Mouse (Mus musculus) adipocyte (in vitro differentiated cells): ENCODE data around the gene Unc5c.

Experiments used
- DNase-seq: peaks from one replicate; pipeline ENCODE4 v3.0.0-alpha.2; 2016; ENCODE audit warnings: low spot score

The Unc5c gene

DNA sequence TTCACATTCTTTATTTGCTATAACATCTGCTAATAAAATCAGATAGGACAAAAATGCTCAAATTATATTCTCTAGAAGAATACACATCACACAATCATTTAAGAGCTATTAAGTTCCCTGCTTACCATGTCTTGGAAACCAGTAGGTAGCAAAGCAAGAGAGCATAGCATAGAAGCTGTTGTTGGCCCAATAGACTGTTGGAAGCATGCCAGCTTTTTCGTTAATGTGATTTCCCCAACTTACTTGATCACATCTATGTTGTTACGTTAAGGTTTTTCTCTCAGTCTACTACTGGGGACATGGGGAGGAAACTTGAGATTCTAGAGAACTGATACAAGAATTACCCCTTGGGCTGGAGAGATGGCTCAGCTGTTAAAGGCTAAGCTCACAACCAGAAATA lies 133.0 kb downstream of the Unc5c start:
- DNase-seq: no peak

DNA sequence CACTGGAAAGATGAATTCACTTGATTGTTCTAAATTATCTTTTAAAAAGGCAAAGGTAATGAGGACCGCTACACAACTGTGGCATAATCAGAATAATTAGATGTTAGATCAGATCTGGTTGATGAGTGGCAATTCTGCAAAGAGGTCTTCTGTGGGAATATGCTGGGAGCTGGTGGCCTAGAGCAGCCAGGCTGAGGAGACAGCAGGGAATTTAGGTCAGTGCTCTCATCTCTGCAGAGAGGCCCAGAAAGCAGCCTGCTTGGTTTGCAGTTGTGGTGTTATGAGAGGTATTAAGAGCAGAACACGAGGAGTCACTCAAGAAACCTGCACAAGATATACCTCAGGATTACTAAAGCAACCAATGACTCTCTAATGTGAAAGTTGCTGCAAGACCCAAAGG lies 133.9 kb downstream of the Unc5c start:
- no peak for DNase-seq

DNA sequence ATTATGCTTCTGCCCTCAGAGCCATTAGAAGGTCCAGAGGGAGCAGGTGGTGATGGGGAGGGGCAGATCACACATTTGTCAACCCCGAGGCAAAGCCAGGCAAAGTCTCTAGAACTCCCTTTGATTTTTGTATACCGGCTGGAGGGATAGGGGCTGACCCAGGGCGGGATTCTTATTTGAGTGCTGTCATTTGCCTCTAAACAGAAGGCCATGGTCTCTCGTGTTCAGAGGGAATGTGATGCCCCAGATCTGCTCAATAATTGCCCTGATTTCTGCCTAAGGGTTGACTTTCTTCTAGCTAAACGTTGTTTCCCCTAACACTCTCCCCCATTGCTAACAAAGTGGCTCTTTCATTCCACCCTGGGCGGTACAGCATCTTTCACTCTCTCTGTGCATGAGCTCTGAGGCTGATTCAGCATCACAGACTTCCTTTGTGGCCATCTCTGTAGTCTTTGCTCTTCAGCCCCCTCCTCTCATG lies 136.1 kb downstream of the Unc5c start:
- no peak for DNase-seq

DNA sequence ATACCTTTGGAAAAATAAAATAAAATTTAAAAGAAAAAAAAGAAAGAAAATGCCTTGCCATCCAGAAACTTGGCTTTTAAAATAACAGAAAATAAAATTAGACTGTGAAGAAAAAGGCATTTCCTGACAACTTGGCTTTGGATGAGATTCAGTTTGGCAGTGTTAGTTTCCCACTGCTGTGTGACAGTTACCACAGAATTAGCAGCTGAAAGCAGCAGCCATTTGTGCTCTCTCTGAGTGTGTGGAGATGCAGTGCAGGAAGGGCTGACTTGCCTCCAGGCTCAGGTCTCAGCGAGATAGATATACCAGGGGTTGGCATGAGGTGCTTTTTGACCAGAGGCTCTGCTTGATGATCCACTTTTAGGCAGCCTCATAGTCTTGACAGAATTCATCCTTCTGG lies 151.7 kb downstream of the Unc5c start:
- no peak for DNase-seq

DNA sequence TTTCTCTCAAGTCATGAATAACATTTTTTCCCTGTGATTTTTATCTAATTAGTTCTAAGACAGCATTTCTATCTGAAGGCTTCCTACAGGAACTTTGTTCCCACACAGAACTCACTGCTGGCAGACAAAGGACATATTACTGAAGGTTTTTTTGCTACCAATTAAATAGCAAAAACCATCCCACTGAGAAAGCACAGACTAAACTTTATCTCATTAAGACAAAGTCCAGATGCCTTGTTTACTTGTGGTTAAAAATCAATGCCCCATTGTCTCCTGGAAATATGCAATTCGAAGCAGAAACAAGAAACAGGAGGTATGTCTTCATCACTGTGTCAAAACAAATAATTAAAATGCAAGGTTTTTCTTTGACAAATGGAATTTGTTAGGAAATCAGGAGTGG lies 153.7 kb downstream of the Unc5c start:
- no peak for DNase-seq

DNA sequence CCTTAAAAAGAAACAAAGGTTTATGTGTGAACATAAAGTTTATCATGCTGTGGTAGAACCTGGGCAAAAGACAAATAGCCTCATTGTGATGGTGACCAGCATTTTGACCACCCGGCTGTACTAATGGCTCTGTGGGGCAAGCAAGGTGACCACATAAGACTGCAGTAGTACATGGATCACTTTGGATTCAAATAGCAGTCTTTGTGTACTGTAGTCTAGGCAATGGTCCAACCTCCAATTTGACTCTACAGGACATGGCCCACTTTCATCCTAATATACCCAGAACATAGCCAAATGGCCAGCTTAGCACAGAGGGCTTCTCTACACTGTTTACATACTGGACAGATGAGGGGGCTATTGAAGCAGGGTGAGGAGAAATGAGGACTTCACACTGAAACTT lies 156.5 kb downstream of the Unc5c start:
- no peak for DNase-seq

DNA sequence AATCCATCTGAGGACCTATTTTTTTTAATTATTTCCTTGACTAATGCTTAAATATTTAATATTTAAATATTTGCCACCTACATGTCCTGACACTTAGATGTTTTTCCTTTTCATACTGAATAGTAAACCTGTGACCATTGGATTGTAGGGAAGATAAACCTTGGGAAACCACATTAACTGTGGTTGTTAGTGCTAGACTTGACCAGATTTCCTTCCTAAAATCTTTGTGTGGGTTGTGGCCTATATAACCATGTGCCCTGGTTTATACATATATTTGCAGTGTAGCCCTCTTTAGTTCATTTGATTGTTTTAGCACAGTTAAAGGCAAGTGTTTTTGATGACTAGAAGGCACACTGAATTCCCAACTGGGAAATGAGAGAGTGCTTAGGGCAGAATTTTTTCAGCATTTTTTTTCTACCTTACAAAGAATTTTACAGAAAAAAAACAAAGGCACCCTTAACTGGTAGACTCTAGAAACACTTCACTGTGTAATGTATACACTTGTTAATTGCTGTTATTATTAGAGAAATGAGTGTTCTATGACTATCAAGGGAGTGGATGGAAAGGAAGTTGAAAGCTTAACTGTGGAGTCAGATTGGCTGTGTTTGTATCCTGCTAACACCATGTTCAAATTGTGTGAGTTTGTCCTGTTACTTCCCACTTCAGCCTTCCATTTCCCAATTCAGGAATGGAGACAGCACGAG lies 162.1 kb downstream of the Unc5c start:
- no peak for DNase-seq

DNA sequence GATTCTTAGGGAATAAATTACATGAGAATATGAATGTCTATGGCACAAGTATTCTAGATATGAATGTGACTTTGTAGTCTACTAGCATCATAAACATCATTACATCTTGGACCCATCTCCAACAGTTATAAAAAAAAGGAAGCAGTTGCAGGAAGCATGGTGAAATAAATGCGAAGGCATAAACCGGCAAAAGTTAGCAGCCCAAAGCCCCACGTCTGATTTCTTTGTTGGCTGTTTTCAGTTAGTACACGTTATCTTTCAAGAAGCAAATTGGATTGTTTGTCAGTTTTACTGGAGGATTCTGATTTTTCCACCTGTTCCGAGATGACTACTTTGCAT lies 162.6 kb downstream of the Unc5c start:
- no peak for DNase-seq

DNA sequence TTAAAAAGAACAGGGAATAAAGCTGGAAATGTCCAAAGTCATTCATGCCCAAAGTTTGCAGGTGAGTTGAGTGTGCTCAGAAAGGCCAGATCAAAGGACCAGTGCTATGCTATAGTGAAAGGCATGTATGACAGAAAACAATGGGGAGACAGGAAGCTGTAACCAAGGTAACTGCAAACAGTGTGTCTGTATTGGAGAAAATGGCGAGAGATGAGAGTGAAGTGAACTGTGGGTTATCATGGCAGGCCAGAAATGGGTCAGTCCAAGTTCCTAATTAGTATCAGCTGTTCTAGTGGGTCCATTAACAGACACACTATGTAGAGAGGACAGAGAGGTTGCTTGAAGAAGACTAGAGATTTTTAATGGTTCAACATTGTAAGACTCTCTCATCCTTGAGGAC lies 164.4 kb downstream of the Unc5c start:
- DNase-seq: no peak

DNA sequence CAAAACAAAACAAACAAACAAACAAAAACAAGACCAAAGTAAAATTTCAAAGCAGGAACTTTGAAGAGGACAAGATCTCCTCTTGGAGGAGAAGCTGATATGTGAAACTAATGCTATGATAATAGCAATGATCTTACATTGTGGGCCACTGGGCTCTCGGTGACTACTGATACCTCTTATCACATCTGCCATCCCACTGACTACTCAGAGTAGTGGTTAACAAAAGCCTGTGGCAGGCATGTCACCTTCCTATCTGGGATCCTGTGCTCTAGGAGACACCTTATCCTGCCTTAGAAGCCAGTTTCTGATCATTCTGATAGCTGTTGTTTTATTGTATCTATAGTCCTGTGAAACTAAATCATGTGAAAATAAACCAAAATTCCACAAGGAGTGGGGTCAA lies 172.9 kb downstream of the Unc5c start:
- DNase-seq: no peak

DNA sequence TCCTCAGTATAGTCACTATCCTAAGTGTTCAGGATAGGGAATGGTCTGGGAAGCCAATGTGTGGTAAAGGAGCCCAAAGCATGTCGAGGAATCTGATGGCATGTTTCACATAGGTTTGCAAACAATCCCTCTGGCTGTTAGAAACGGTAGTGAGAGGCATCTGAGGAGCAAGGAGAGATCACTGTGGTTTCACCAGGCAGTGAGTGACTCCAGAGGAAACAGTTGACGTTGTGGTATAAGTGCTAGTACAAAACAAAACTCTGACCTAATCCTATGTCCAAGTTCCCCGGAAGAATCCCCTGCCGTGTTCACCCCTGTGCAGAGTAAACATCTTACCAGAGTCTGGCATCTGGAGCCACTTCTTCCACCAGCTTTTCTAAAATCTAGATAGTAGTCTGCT lies 179.2 kb downstream of the Unc5c start:
- no peak for DNase-seq

DNA sequence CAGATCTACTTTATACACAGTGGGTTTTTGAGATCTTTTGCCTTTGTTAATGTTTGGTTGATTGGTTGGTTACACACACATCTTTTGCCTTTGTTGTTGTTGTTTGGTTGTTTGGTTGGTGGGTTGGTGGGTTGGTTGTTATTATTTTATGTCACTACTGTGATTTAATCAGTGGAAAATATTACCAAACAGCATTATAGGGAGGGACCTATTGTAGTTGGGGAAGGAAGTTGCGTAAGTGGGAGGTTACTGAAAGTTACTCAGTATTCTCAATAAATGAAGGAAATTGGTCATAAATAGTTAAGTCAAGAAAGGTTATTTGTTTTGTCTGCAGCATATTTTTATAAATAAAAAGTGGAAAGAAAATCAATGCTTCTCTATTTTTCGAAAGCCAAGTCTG lies 181.6 kb downstream of the Unc5c start:
- DNase-seq: no peak

DNA sequence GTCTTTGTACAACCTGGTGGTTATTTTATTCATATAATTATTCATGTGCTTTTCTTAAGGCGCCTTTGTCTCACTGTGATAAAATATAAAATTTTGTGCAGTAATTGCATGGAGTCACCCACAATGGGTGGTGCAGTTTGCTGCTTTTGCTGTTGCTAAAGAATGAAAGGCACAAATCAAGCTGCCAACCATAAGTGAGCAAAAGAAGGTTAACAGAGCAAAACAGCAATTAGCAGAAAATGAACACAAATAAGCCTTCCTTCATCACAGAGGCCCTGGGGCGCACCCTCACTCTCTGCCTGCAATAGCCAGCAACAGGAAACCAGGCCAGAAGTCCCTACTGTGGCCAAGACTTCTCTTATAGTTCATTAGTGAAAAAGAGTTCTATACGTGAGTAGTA lies 185.6 kb downstream of the Unc5c start:
- no peak for DNase-seq

DNA sequence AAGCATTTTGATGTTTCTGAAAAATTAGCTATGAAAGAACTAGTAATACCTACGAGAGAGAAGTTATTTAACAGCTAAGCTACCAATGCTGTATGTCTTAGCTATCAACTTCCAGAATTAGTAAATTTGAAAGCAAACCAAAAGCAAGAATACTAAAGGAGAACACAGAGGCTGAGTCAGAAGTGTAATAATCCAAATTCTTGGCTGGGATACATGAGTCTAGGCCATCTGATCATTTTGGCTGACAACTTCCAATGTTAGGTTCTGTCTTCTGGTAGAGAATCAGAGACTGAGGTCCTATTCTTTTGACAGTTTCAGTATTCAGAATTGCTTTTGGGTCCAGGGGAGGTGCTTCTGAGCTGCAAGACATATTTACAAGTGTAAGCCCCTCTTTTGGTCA lies 188.9 kb downstream of the Unc5c start:
- no peak for DNase-seq

DNA sequence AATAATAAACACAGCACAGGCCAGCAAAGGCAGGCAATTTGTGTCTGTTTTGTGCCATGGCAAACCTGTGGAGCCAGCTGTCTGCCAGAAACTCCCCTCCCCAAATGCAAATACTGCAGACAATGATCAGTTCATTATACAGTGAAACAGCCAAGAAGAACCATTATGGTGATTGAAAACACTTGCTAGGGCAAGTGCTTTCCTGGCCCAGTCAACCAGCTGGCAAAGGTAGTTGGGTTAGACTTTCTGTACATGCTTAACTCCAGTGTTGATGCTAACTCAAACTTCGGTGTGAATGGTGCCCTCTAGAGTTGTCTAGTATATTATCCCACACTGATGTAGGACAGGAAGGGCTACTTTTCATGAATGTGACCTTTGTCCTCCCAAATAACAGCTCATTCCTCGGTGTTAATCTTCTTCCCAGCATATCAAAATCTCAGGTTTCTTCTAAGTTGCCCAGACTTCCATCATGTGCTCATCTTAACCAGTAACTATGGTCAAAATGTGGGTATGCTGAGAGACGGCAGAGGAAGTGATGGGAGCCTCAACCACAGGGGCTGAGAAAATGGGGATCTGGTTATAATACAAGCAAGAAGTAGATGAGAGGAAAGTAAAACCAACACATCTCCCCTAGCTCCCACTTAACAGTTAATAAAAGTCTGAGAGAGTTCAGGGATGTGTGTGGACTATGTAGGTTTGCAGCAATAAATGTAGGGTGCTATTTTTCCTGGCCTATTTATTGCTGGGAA lies 194.2 kb downstream of the Unc5c start:
- no peak for DNase-seq

DNA sequence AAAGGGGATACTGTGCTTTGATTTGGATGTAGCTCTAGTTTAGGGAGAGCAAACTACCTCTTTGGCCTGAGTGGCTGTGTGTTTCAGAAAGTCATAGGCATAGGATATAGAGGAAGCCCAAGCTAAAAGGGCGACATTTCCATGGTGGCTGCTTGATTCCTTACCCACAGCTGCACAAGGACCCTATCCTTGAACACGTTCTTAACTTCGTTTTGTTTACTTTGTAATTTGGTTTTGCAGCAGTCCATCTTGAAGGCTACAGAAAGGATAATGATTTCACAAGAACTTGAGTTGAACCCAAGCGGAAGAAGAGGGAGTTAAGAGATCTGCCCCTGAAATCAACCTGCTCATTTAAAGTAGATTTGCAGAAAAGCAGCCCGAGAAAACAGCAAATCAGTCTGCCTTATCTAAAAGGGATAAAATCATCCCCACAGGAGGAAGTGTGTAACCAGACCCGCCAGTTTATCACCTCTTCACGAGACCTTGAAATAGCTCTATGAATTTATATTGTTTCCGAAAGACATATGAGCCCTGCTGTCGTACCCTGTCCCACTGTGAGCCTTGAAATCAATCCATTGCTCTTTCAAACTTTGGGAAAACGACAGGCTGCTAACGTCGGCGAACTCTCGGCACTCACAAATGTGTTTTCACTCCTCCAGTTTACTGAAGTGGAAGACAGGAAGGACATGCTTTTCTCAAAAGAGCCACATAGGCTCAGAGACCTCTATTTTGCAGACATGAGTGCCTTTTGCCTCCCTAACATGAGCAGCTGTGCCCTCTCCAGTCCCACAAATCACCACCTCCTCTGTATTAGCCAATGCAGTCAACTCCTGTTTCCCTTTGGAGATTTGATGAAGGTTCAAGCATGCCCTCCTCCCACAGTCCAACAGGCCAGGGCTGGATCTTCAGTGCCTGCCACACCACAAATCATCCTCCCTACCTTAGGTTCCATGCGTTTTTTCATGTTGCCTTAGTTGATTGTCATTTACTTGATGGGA lies 195.3 kb downstream of the Unc5c start:
- DNase-seq: no peak

DNA sequence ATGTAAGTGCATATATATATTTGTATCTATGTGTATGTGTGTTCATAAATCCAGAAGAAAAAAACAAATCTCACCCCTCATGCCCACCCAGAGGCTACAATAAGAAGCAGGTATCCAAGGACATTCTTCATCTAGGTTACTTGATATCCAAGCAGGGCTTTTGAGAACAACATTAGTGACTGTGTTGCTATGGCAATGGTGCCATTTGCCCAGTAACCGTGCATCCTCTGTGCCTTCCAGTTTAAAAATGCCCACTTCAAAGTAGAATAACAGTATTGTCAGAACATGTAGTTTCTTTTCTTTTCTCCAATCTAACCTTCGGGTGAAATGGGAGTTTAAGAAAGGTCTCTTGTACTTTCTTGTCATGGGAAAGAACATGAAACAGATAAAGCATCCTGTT lies 224.1 kb downstream of the Unc5c start:
- DNase-seq: no peak

DNA sequence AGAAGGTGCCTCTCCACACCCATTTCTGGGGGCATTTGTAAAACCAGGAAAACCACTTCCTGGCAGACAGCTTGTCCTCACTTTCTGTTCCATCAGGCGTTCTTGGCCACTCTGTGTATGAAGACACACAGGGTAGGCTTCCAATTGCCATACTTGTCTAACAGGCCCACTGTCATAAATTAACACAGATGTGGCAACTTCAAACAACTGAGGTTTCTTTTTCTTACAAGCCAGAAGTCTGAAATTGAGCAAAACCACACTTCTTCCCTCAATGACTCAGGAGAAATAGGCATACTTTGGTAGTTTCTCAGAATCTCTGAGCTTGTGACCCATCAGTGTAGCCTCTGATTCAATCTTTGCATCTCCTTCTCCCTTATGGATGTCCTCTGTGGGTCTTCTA lies 225.7 kb downstream of the Unc5c start:
- no peak for DNase-seq

DNA sequence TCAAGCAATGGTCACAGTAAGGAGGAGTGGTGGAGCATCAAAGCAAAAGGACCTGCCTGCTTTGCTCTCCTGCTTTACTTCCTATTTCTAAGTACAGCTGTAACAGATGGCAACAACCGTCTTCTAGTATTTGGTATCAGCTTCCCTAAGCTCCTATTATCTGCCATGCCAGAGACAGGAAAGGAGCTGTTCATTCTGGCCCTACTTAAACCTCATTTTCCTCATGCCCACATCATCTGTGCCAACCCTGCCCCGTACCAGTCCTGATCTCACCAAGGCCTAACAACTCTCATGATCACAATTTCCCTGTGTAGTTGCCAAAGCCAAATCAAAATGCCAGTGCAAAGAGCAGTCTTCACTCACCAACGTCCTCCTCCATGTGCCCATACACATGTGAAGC lies 226.4 kb downstream of the Unc5c start:
- DNase-seq: no peak

DNA sequence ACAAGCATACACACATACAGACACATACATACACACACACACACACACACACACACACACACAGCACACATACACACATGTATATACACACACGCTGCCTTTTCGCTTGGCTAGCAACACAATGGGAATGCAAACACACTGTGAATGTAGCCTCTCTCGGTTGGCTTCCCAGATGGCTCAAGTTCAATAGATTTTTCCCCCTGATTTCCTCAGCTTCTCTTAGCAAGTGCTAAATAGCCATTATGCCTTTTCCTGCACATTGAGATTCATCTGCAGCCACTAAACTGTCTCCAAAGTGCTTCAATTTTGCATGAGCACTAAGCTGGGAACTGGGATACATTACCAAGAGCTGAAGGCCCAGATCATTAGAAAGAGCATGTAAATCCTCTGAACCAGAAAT lies 226.8 kb downstream of the Unc5c start:
- DNase-seq: no peak

DNA sequence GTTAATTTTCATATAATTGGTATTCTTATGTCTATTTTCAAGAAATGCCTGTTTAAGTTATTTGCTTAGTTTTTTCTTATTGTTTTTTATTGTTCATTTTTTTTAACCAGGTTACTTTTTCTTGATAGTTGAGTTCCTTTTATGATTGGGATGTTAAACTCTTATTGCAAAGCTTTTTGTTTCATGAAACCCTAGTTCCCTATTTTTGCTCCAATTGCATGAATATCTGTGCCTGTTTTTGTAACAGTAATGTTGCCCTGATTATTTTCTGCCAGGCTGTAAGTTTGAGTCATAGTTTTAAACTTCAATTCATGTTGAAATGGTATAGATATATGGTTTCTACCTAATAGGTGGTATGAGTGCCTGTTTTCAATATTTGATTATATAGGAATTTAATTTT lies 234.2 kb downstream of the Unc5c start:
- DNase-seq: no peak

DNA sequence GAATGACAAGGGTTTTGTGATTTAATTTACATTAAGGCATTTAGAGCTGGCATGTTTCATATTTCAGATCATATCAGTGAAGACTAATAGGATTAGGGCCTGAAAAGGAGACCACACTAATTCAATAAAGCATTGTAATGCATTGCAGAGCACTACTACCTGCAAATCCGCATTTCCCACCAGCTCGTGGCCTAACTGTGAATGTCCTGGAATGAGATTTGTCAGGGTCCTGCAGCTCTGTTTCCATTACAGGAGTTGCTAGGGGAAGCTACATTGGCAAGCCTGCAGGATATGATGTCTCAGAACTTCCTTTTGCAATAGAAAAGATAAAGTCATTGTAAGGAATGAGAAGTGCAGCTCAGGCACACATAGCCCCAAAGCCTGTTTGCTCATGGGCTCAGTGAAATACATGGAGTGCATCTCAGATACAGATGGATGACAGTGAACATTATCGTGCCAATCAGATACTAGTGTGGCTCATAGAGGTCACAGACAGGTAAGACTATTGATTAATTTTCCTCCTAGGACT lies 236.4 kb downstream of the Unc5c start:
- DNase-seq: no peak

DNA sequence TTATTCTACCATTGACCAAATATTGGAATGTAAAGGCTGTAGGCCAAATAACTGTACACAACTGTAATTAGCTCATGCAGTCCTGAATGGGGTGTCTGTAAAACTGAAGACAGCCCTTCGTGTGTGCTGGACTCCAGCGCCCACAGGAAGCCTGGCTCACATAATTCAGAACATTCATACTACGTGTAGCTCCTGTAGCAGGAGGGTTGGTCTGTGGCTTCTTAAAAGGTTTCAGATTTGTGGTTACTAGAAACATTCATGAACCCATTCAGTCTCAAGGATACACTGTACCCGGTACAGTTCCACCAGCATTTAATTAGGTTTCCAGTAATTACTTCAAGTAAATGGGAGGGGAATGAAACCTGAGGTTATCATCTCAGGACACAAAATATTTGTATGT lies 246.6 kb downstream of the Unc5c start:
- no peak for DNase-seq
